Mouse (Mus musculus): ENCODE data around the gene 1500011B03Rik.

The 1500011B03Rik gene

DNA sequence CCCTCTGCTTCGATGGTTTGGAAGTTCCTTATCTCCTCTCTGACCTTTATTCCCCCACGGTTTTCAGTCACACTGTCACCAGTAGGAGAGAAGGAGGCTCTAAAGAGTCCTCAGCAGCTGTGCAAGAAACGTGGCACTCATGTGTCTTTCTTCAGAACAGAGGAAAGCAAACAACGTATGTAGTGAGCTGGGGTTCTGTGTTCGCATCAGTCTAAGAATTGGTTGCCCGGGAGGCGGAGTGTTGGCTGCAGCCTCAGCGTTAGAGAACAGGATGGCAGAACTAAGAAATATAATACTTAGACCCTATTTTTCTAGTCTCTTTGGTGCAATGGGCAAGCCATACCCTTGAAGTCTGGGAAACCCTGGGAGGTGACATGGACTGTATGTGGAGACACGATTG, 40.3 kb downstream of the 1500011B03Rik start:
- DNase-seq (ENCODE audit: low spot score in 2 of 2) = no peak

DNA sequence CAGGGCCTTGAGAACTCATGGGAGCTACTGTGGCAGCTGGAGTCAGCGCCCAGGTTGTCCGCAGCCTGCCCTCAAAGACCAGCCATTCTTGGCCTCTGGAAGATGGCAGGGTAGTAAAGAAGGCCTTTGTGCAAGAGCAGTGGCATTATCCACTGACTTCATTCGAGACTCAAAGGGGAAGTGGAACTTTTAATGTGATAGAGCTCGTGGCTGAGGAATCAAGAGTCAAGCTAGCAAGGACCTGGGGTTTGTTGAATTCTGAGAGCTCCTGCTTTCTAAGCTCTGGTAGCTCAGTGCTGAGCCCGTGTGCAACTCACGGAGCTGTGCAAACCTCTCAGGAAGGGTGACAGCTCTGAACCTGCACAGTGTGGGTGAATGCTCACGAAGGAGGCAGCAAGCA, 42.4 kb downstream of the 1500011B03Rik start:
- DNase-seq (ENCODE audit: low spot score in 2 of 2) = no peak

DNA sequence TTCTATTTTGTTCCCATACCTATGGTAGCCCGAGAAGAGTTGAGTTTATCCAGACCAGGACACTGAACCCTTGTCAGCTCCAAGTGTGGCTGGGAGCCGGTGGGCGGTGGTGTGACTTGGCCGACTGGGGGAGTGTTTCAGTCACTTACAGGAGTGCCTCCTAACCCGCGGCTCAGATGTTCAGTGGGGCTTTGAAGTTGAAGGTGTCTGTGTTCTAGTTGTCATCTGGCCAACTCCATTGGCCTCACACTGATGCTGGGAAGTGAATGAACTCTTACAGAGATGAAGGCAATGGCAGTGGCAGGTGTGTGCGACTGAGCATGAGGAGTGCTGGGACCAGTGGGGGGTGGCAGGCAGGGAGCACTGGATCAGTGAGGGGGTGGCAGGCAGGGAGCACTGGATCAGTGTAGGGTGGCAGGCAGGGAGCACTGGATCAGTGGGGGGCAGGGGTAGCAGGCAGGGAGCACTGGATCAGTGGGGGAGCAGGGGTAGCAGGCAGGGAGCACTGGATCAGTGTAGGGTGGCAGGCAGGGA, 43.2 kb downstream of the 1500011B03Rik start:
- DNase-seq (ENCODE audit: low spot score in 2 of 2) = no peak

DNA sequence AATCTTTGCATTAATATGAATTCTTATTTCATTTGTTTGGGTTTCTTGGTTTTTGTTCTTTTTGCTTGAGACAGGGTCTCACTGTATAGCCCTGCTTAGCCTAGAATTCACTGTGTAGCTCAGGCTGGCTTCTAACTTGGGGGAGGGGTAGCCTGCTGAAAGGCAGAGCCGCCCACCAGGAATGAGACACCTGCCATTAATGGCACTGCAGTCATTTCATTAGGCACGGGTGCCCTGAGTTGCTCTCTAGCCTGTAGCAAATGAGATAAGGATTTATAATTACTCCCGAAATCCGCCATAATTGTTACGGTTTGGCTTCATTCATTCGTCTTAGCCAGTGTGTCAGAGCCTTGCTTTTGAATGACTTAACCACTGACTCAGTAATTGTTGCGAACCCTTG, 47.1 kb downstream of the 1500011B03Rik start:
- DNase-seq (ENCODE audit: low spot score in 2 of 2) = no peak

DNA sequence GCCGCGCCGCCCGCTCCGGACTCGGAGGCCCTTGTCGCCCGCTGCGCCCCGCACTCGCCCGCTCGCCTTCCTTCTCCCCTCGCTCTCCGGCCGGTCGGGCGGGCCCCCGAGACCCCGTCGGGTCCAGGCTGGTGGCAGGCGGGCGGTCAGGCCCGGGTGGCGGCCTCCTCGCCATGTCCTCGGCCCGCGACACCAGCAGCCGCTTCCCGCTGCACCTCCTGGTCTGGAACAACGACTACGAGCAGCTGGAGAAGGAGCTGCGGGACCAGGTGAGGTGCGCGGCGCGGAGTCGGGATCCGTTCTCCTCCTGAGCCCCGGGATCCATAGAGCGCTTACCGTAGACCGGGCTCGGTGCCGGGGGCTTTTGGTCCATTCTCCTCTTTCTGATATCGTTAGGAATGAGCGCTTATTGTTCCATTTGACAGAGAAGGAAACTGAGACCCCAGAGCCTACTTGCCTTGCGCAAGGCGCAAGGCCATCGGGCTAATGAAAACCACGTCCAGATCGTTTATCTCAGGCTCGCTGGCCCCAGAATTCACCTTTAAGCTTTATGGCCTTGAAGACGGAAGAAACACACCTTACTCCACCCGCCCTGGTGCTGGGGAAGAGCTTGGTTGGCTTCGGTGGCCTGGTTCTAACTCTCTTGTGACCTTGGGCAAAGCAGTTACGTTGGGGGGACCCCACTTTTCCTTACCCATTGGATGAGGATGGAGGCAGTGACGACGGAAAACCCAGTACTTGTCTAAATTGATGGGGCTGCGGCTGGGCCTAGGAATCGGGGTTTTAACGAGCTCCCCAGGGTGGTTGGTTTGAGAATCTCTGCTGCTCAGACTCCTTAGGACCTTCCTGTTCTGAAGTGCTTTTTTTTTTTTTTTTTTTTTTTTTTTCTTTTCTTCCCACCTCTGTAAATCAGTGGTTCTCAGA, 48.0 kb downstream of the 1500011B03Rik start, which contains the start of gene Git2:
Git2 (minus strand) TSS at position 462 of the 924 bp plus-strand sequence.
- DNase-seq (ENCODE audit: low spot score in 2 of 2) = peak in 1 of 2 experiments; percentile 73

DNA sequence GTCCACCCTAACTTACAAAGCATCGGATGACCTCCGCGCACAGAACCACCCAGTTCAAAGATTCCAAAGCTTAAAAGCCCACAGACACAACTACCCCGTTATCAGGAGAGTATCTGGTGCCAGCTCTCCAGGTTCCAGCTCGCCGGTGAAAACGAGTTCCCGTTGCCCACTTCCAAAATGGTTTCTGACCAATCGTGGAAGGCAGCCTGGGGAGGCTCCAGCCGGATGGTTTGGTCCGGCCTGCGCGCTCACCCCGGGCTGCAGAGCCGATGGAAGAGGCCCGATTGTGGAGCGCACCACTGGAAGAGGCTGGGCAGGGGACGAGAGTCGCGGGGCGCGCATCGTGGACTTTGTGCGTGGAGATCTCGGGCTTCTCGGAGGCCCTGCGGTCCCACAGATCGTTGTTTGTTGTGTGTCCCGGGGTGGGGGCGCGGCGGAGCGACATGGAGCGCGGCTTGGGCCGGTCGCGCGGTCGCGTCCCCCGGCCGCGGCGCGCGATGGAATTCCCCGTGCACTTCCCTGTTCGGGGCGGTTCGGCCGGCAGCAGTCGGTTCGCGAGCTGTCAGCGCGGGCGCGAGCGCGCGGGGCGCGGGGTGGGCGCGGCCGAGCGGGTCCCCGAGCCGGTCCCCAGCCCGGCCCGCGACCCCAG, 48.7 kb downstream of the 1500011B03Rik start, which contains the start of gene Ankrd13a:
Ankrd13a (plus strand) TSS at position 275 of the 649 bp plus-strand sequence.
- DNase-seq (ENCODE audit: low spot score in 2 of 2) = peak; percentile 92 to 94

DNA sequence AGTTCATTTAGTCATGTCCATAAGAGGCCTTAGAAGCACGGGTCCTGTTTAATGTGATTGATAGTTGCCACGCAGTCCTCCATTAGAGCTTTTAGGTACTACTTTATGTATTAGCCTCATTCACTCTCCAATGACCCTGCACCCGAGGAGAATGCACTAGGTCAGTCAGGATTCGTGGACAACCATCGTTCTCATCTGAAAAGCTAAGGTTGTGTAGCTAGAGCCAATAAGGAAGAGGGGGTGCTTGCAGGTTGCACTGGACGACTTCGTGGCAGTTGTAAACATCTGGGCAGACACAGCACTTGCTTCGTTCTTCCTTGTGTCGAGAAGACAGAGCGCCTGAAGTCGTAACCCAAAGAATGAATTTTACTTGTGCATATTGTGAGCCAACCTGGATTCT, 49.5 kb downstream of the 1500011B03Rik start:
- peak in 1 of 2 experiments; percentile 43 for DNase-seq (ENCODE audit: low spot score in 2 of 2)

DNA sequence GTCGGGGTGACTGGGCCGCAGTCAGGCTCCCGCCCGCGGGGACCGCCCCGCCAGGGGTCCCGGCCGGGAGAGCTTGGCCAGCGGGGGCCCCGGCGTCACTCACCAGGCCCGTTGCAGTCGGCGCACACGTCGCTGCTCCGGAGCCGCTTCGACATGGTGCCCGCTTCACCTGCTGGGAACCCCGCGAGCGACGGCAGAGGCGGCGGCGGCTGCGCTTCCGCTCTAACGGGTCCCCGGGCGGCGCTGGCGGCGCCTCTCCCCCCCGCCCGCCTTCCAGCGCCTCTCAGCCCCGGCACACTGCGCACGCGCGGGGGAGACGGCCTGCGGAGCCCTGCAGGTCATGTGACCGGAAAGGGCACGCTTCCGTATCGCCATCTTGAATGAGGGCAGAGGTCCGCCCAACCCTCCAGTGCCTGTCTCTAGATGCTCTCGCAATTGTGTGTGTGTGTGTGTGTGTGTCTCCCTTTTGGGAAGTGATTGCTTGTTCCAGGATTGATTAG, 50.0 kb downstream of the 1500011B03Rik start:
- DNase-seq (ENCODE audit: low spot score in 2 of 2) = peak; percentile 98 to 99

DNA sequence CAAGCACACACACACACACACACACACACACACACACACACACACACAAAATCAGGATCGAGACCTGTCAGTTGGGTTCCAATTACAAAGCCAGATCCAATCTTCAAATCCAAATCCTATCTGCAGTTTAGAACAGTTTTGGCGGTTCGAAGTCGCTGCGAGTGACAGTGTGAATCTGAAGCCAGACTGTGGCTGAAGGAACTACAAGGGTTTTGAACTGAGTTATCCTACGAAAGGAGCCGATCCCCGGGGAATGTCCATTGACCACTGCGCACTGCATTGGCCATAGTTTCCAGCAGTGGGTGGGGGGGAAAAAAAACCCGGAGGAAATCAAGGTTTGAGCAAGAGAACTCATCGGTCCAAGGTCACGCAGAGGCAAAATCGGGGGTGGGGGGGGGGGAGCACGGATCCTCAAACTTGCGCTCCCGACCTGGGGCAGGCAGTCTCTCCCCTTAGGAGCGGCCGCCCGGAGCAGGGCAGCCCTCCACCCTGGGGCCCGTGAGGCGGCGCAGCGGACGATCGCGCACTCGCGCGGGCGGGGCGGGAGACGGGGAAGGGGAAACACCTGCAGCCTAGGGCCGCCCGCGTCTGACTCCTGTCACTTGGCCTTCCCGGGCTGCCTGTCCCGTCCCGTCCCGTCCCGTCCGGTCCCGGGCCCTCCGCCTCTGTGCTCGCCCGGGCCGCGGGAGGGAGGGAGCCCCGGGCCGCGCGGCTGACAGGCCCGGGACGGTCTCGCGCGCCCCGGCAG, 50.6 kb downstream of the 1500011B03Rik start:
- peak; percentile 72 to 88 for DNase-seq (ENCODE audit: low spot score in 2 of 2)

DNA sequence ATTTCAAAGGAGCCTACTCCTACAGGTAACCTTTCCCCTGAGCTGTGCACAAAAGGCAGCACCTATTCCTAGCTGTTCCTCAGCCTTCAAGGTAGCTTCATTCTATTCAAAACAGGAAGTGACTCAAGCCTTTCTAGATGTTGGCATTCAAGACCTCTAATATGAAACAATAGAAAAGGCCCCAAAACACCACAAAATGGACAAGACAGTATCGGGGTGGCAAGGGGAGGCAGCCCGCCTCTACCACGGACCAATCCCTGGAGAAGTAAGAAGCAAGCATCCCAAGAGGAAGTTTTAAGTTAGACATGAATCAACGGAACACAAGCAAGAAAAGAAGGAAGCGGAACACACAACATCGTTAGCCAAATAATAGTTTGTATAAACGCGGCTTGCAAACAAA, 51.5 kb downstream of the 1500011B03Rik start:
- DNase-seq (ENCODE audit: low spot score in 2 of 2) = no peak

DNA sequence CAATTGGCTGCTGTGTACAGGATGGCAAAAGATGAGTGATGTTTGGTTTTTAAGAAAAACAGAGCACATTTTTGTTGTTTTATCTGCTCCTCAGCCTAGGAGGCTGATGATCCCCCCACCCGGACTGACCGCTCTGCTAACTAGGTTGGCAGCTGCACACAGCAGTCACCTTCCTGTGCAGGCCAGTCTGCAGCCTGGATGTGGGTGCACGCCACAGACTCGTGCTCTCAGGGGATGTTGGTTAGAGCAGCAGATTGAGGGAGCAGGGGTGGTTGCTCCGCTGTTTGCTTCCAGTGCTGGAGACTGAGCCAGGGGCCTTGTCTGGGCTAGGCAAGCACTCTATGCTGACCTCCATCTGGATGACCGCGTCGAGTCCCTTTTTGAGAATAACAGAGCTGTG, 53.5 kb downstream of the 1500011B03Rik start:
- DNase-seq (ENCODE audit: low spot score in 2 of 2) = no peak

DNA sequence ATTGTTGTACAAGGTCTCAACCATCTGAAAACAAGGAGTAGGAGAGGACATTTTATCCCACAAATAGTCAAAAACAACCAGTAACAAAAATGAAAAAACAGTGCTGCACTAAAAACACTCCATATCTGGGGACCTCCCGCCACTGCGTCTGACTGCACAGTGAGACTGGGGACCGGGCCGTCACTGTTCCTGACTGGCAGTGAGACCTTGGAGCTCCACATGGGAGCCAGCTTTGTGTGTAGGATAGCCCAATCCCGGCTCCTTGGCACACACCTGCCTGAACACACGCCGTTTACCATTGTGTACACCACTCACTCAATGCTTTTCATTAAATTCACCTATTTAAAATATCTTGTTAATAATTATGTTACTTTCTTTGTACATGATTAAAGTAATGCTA, 56.1 kb downstream of the 1500011B03Rik start:
- DNase-seq (ENCODE audit: low spot score in 2 of 2) = no peak

DNA sequence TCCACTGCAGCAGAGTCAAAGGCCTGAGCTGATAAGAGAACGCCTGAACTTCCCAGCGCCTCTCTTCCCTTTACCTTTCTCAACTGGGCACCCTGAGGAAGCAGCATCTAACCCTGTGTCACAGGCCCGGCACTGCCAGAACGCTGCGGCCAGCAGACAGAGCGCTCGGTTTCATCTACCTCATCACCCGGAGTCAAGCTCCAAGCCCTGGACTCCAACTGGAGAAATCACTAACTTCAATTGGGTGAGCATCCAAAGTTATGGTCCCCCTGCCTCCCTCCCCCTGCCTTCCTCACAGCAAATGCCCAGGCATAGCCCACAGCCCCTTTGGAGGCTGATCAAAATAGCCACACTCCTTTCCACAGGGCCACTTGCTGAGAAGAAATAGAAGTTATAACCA, 56.6 kb downstream of the 1500011B03Rik start:
- no peak for DNase-seq (ENCODE audit: low spot score in 2 of 2)

DNA sequence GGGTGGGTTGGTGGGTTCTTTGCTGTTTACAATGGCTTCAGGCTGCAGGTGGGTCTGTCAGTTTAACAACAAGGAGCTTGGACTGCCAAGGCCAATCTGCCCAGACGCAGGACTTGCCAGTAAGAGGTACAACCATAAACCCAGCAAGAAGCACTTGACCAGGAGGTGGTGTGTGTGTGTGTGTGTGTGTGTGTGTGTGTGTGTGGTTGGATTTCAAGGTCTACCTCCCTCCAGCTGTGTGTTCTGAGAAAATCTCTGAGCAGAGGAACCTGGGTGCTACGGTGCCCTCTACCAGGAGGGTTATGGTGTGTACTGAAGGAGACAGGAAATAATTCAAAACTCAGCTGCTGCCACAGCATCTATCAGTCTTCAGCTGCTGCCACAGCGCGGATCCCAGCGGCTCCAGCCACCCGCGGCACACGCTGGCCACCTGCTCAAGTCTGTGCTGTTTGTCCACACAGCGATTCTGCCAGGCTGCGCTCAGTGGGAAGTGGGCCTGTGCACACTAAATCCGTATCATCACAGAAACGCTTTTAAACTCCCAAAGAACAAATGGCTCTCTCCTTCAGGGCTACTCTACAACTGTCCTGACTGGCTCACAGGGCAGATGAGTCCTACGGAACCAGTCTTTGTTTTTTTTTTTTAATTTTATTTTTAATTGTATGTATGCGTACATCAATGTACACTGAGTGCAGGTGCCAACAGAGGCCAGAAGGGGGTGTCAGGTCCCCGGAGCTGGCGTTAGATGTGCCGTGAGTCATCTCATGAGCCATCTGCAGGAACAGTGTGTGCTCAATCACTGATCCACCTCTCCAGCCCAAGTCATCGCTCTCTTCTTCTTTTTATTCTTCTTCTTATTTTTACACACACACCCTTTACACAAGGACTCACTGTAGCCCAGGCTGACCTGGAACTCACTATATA, 58.2 kb downstream of the 1500011B03Rik start:
- no peak for DNase-seq (ENCODE audit: low spot score in 2 of 2)

DNA sequence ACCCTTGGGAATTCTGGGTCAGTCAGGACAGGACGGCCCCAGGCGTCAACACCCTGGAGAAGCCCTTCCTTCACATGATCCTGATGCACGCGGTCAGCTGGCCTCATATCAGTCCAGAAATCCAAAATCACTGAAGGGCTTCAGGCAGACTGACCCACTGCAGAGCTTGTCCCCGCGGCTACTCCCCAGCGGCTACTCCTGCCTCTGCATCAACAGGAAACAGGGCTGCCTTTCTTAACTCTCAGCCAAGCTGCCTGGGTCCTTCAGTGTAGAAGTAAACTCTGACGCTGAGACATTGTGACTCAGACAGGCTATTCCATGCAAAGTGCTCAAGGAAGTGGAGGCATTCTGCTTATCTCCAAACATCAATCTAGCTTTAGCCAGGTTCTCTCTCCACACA, 61.3 kb downstream of the 1500011B03Rik start:
- no peak for DNase-seq (ENCODE audit: low spot score in 2 of 2)

DNA sequence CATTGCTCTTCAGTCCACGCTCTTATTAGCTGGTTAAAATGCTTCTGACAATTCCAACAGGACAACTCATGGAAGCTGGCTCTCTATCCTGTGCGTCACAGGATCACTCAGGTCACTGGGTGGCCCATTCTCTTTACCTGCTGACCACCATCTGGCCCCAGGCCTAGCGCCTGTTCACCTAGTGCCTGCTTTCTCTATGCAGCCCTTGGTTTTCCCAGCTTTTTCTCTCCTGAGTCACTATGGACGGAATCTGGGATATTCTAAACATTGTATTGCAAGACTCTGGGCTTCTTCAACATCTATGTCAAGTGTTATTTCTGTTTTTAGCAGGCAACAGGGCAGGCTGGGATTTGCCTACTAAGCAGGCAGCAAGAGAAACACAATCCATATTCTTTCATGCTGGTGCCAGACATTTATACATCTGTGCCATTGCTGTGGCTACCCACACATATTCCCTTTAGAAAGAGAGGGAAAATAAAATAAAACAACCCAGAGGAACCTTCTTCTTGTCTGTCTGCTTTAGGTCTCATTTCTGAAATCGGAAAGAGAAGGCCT, 63.7 kb downstream of the 1500011B03Rik start:
- no peak for DNase-seq (ENCODE audit: low spot score in 2 of 2)

Data from spleen, postnatal 4 days (tissue).